In the genomic region with DNA sequence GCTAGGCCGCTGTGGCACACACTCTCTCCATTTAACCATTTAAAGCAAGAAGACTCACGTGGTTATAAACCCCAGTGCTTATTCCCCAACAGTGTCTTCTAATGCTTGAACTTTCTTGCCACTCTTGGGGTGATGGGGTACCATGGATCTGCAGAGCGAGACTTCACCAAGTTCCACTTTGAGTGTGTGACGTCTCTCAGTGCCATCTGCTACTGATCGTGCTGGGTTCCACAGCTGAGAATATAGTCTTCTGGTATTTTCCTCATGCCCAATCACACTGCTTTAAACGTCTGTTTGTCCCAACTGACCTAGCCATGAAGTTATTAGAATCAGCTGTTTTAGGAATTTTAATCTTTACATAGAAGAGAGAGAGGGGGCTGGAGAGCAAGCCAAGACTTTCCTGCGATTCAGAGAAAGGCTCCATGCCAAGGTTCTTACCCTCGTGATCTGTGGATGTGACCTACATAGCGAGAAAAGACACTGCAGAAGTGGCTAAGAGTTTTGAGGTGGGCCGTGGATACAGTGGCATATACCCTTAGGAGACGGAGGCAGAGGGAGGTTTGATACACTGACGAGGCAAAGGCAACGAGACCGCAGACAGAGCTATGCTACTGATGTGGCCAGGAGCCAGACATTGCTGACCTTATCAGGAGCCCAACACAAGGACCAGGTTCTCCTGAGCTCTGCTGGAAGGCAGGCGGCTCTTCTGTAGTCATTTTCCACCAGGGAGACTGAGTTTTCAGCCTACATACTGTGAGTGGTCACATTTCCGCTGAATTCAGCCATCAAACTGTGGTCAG, we compare ENCODE assay signal across 7 mouse cellular contexts. TPM values are rescaled to one million over a fixed set of nuclear protein-coding genes. Genes with fewer than 3 reads are reported as not detected.
DNase-seq lines count a peak whose midpoint lies in the region; ATAC-seq and TF ChIP-seq lines count a peak whose summit lies in the region.

No protein-coding gene starts in this region.

- no peak for TF ChIP-seq CTCF in heart, postnatal 0 days (IDR thresholded peaks at IDR 0.05; ENCODE audit: low read depth)
- no peak for TF ChIP-seq CTCF in thymus, adult 2 months (IDR thresholded peaks at IDR 0.05; ENCODE audit: borderline replicate concordance, control insufficient read depth, extremely low read depth, insufficient read depth, low read length, poor library complexity)

- H3K36me3 ChIP-seq in heart, postnatal 0 days (replicated peaks; ENCODE audit: control insufficient read depth, insufficient read depth, low read length), result no peaks in the 10 kb centered on the region
- no peaks in the 10 kb centered on the region for H3K36me3 ChIP-seq in thymus, adult 2 months (ENCODE audit: control insufficient read depth, insufficient read depth, low read length)
- no peaks in the 10 kb centered on the region for H3K36me3 ChIP-seq in forebrain, embryonic 11.5 days (ENCODE audit: control insufficient read depth, insufficient read depth, low read length)

- peak; percentile 39 for ATAC-seq in heart, postnatal 0 days (ENCODE audit: insufficient read depth, low read depth)
- ATAC-seq in forebrain, embryonic 11.5 days (replicated peaks; ENCODE audit: low FRiP score), result no peak

- WGBS in heart, postnatal 0 days, result 28% methylated on average over 16 of the region's 16 CpGs
- WGBS in thymus, adult 2 months, result 53% methylated on average over 16 of the region's 16 CpGs
- 79% methylated on average over 16 of the region's 16 CpGs for WGBS in forebrain, embryonic 11.5 days

- DNase-seq in right cerebral cortex, postnatal 10 days (ENCODE audit: low spot score in 2 of 2), result peak; percentile 38 to 48
- no peak for DNase-seq in right cerebral cortex, postnatal 14 days
- peak; percentile 76 for DNase-seq in cerebellum, adult 9-11 months
- peak; percentile 81 for DNase-seq in heart, postnatal 0 days (ENCODE audit: low spot score)
- DNase-seq in thymus, adult 2 months, result no peak
- no peak for DNase-seq in lung, postnatal 36 days
- no peak for DNase-seq in forebrain, embryonic 11.5 days (ENCODE audit: low spot score)

- H3K4me3 ChIP-seq in heart, postnatal 0 days (ENCODE audit: low read depth, low read length), result no peak overlapping the region
- H3K4me3 ChIP-seq in thymus, adult 2 months (ENCODE audit: control insufficient read depth, insufficient read depth, low read length), result no peak overlapping the region
- no peak overlapping the region for H3K4me3 ChIP-seq in forebrain, embryonic 11.5 days (ENCODE audit: low read depth, low read length)

- peak overlapping the region; percentile 66 for H3K27ac ChIP-seq in heart, postnatal 0 days (ENCODE audit: low read depth)
- H3K27ac ChIP-seq in thymus, adult 2 months (ENCODE audit: control insufficient read depth, insufficient read depth, low read length), result no peak overlapping the region
- no peak overlapping the region for H3K27ac ChIP-seq in forebrain, embryonic 11.5 days (ENCODE audit: low read depth, low read length)

- no peaks in the 10 kb centered on the region for H3K27me3 ChIP-seq in heart, postnatal 0 days (ENCODE audit: control insufficient read depth, insufficient read depth, low read length)
- no peaks in the 10 kb centered on the region for H3K27me3 ChIP-seq in thymus, adult 2 months (ENCODE audit: control insufficient read depth, insufficient read depth, low read length)
- no peaks in the 10 kb centered on the region for H3K27me3 ChIP-seq in forebrain, embryonic 11.5 days (ENCODE audit: control insufficient read depth, insufficient read depth, low read length)

- H3K9me3 ChIP-seq in heart, postnatal 0 days (replicated peaks; ENCODE audit: control insufficient read depth, low read length), result no peaks in the 10 kb centered on the region
- no peaks in the 10 kb centered on the region for H3K9me3 ChIP-seq in forebrain, embryonic 11.5 days (ENCODE audit: control insufficient read depth, low read length)

- H3K9ac ChIP-seq in heart, postnatal 0 days (replicated peaks; ENCODE audit: low read depth, low read length), result no peak overlapping the region
- H3K9ac ChIP-seq in forebrain, embryonic 11.5 days (ENCODE audit: low read length), result no peak overlapping the region

- H3K4me2 ChIP-seq in heart, postnatal 0 days (ENCODE audit: low read depth, low read length), result peak overlapping the region; percentile 27; the same call in 1 of the 2 replicates
- H3K4me2 ChIP-seq in forebrain, embryonic 11.5 days (ENCODE audit: low read depth, low read length, severe bottlenecking), result no peak overlapping the region

- H3K4me1 ChIP-seq in heart, postnatal 0 days (ENCODE audit: control insufficient read depth, insufficient read depth), result peaks cover 26% of the 10 kb centered on the region
- peaks cover 22% of the 10 kb centered on the region for H3K4me1 ChIP-seq in thymus, adult 2 months (replicated peaks; ENCODE audit: control insufficient read depth, insufficient read depth, low read length)
- H3K4me1 ChIP-seq in forebrain, embryonic 11.5 days (replicated peaks; ENCODE audit: control insufficient read depth, insufficient read depth, low read length), result 0 out of 2 replicates have a peak, but pooled peaks cover 2% of the 10 kb centered on the region

- no peak for TF ChIP-seq POLR2A in thymus, adult 2 months (IDR thresholded peaks at IDR 0.05; ENCODE audit: control insufficient read depth, extremely low read depth, insufficient read depth, low read length, poor library complexity)

- TF ChIP-seq EP300 in heart, postnatal 0 days (IDR thresholded peaks at IDR 0.05; ENCODE audit: low read depth), result no peak

RNA-seq across cellular contexts. Expression of a gene that starts 10.3 kb away (rescaled TPM):
- total RNA-seq in heart, postnatal 0 days (2014; rRNA removed; ENCODE audit: low replicate concordance), result 5.7 and 11.4 TPM in 2 replicates
- 19.6 and 20.0 TPM in 2 replicates for polyA plus RNA-seq in heart, postnatal 0 days (2015; fragmentation: Nextera tagmentation; extraction: Ambion mirVana)
- polyA plus RNA-seq in thymus, adult 2 months (2012; rRNA removed), result 6.7 and 9.0 TPM in 2 replicates
- 52.6 and 52.8 TPM in 2 replicates for polyA plus RNA-seq in forebrain, embryonic 11.5 days (2014; fragmentation: Nextera tagmentation; extraction: Ambion mirVana)

RNA-seq across cellular contexts. Expression of a gene that starts 21.2 kb away (rescaled TPM):
- 36.2 and 51.0 TPM in 2 replicates for total RNA-seq in heart, postnatal 0 days (2014; rRNA removed; ENCODE audit: low replicate concordance)
- polyA plus RNA-seq in heart, postnatal 0 days (2015; fragmentation: Nextera tagmentation; extraction: Ambion mirVana), result 30.1 and 33.6 TPM in 2 replicates
- 31.7 and 38.4 TPM in 2 replicates for polyA plus RNA-seq in thymus, adult 2 months (2012; rRNA removed)
- 179 and 181 TPM in 2 replicates for polyA plus RNA-seq in forebrain, embryonic 11.5 days (2014; fragmentation: Nextera tagmentation; extraction: Ambion mirVana)

Comparison
In these comparisons a context has a peak if more than half of its experiments do, and no peak if none do; other contexts are left out.
1. DNase-seq: peak in right cerebral cortex, postnatal 10 days (2 of 2), cerebellum, adult 9-11 months (single experiment) and heart, postnatal 0 days (single experiment); none in right cerebral cortex, postnatal 14 days (single experiment), thymus, adult 2 months (single experiment), lung, postnatal 36 days (single experiment) and forebrain, embryonic 11.5 days (single experiment).